Mouse (Mus musculus) thymus, postnatal 36 days (tissue): Measurements from ENCODE around the gene Eif4g3.

Experiments
- DNase-seq, 2 experiments: peaks; one replicate each; pipeline ENCODE4 v3.0.0; 2022; ENCODE audit warnings: mixed read lengths in 2 of 2

Gene Eif4g3

GRCm38 (mm10) chr4:138063372-138064265 is 70.8 kb downstream of the Eif4g3 start:
- DNase-seq = no peak

GRCm38 (mm10) chr4:138064882-138065592 is 72.2 kb downstream of the Eif4g3 start:
- no peak for DNase-seq

GRCm38 (mm10) chr4:138065593-138066169 is 72.9 kb downstream of the Eif4g3 start:
- DNase-seq = no peak

GRCm38 (mm10) chr4:138066421-138066820 is 73.6 kb downstream of the Eif4g3 start:
- DNase-seq = no peak

GRCm38 (mm10) chr4:138067858-138068257 is 75.0 kb downstream of the Eif4g3 start:
- DNase-seq = no peak

GRCm38 (mm10) chr4:138068598-138068997 is 75.8 kb downstream of the Eif4g3 start:
- no peak for DNase-seq

GRCm38 (mm10) chr4:138069371-138069770 is 76.5 kb downstream of the Eif4g3 start:
- DNase-seq = no peak

GRCm38 (mm10) chr4:138071497-138071896 is 78.7 kb downstream of the Eif4g3 start:
- no peak for DNase-seq

- no peak for DNase-seq
Measured at GRCm38 (mm10) chr4:138073086-138073485, 80.3 kb downstream of the Eif4g3 start.

- no peak for DNase-seq
Measured at GRCm38 (mm10) chr4:138073531-138073930, 80.7 kb downstream of the Eif4g3 start.

GRCm38 (mm10) chr4:138074896-138075584 is 82.2 kb downstream of the Eif4g3 start:
- DNase-seq = no peak

GRCm38 (mm10) chr4:138077663-138078295 is 85.0 kb downstream of the Eif4g3 start:
- no peak for DNase-seq

GRCm38 (mm10) chr4:138079234-138079633 is 86.4 kb downstream of the Eif4g3 start:
- no peak for DNase-seq

- no peak for DNase-seq
Measured at GRCm38 (mm10) chr4:138082466-138082865, 89.6 kb downstream of the Eif4g3 start.

- DNase-seq = no peak
Measured at GRCm38 (mm10) chr4:138084103-138084502, 91.3 kb downstream of the Eif4g3 start.

GRCm38 (mm10) chr4:138084851-138085573 is 92.2 kb downstream of the Eif4g3 start:
- DNase-seq = no peak

- DNase-seq = no peak
Measured at GRCm38 (mm10) chr4:138086949-138087348, 94.1 kb downstream of the Eif4g3 start.

GRCm38 (mm10) chr4:138089512-138089911 is 96.7 kb downstream of the Eif4g3 start:
- DNase-seq = no peak

- DNase-seq = no peak
Measured at GRCm38 (mm10) chr4:138091562-138092194, 98.9 kb downstream of the Eif4g3 start.

GRCm38 (mm10) chr4:138100456-138100855 is 107.6 kb downstream of the Eif4g3 start:
- DNase-seq = no peak

GRCm38 (mm10) chr4:138101795-138102194 is 109.0 kb downstream of the Eif4g3 start:
- DNase-seq = no peak
